Mouse (Mus musculus): Measurements from ENCODE around the gene Cd37.

DNA sequence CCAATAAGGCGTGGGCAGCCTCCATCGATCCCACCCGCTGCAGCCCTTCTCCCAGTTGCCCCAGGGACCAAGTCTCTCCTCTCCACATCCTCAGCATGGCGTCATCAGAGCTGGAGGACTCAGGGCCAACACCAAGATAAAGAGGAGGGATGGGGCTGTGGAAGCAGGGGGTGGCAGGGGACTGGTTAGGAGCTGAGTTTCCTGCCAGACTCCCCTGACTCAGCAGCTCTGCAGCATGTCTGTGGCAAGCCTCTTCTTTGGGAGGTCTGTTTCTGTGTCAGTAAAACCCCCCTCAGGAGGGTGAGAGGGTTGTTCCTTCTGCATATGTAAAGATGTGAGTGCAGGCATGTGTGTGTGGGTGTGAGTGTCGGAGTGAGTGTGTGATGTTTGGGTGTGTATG, 41.9 kb downstream of the Cd37 start:
- TF ChIP-seq EP300 (IDR thresholded peaks at IDR 0.05; ENCODE audit: low read depth) (no peak), CTCF (IDR thresholded peaks at IDR 0.05; ENCODE audit: low read depth) (no peak)
